Mouse (Mus musculus) adrenal gland, postnatal 25 days (tissue): Measurements from ENCODE around the gene Tdp2. TPM values are rescaled to one million over a fixed set of nuclear protein-coding genes. Genes with fewer than 3 reads are reported as not detected.
A peak's percentile ranks its signal among the peaks of the same experiment; 100 is the strongest.

Source experiments
- DNase-seq: peaks from one replicate; pipeline ENCODE4 v3.0.0; 2021; ENCODE audit warnings: mixed read lengths
- total RNA-seq: library from RNA; stranded (reverse); gene quantifications from 2 replicates; pipeline ENCODE4 v1.2.3, GENCODE M21; 2021

Gene Tdp2
- total RNA-seq, 1 experiment from 2014 or later: 32.5 TPM

DNA sequence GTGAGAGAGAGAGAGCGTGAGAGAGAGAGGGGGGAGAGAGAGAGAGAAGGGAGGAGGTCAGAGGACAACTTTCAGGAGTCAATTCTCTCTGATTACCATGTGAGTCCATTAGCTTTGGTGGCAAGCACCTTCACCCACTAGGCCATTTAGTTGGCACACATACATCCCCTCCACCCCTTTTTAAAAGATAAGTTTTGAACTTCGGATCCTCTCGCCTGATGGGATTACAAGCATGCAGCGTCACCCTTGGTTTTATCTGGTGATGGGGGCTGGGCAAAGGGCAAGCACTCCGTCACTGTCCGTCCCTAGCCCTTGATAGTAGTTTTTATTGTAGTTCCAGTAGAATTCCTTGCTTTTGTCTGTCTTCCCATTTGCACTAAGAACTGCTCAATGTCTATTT, 48.7 kb downstream of the Tdp2 start:
- no peak for DNase-seq

DNA sequence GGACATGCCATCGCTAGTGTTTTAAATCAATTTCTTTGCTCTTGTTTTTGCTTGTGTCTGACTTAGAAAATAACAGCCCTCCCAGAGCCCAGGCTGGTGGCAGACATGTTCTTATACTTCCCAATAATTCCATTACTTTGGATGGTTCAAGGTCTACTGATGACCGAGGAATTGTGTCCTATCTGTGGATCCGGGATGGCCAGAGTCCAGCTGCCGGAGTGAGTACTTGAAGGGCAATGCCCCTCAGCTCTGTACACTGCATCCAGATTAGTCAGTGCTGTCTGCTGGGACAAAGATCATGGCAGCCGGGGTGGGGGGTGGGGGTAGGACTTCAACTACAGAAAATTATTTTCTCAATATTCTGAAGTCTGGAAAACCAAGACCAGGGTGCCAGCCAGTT, 49.2 kb downstream of the Tdp2 start:
- peak; percentile 18 for DNase-seq

DNA sequence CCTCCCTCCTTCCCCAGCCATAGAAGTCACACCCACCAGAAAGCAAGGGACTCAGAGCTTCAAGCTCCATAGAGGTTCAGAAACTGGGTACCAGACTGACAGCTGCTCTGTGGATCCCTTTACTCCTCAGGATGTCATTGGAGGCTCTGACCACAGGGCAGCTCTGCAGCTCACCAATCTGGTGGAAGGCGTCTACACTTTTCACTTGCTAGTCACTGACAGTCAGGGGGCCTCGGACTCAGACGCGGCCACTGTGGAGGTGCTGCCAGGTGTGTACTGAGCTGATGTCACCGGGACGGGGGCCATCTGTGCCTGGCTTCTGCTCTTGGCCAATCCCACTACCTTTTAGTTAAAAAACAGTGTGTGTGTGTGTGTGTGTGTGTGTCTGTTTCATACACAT, 50.9 kb downstream of the Tdp2 start:
- DNase-seq: no peak

DNA sequence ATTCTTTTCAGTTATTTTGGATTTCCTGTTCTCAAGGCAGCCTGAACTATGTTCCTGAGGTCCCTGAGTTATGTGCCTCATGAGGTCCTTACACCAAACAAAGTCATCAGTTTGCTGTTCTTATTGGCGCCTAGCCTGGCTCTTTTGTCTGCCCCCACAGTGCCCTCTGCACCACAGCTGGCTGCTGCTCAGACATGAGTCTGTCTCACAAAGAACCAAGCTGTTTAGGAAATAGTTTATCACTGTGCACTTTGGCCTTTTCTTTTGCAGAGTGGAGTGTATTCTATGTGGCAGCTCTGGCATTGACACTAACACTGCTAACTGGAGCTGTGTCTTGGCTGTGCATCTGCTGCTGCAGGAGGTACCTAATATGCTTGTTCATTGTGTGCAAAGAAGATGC, 58.1 kb downstream of the Tdp2 start:
- DNase-seq: no peak

Other genes with a start within 250 kb of the Tdp2 start
- gene Ripor2, start 249.5 kb upstream of the Tdp2 start, total RNA-seq: 1.9 and 2.5 TPM in 2 replicates
- not detected in 2 replicates for gene Armh2, start 90.4 kb upstream of the Tdp2 start, total RNA-seq
- gene Gmnn, start 69.8 kb upstream of the Tdp2 start, total RNA-seq: 12.5 and 14.5 TPM in 2 replicates
- gene BC005537, start 30.0 kb upstream of the Tdp2 start, total RNA-seq: 204 and 221 TPM in 2 replicates
- 87.2 and 92.5 TPM in 2 replicates for gene Acot13, start 139 bp upstream of the Tdp2 start, total RNA-seq
- gene D130043K22Rik, start 13.5 kb downstream of the Tdp2 start, total RNA-seq: 0.52 and 0.76 TPM in 2 replicates
- gene Aldh5a1, start 106.0 kb downstream of the Tdp2 start, total RNA-seq: 16.7 and 21.9 TPM in 2 replicates
- gene Gpld1, start 111.5 kb downstream of the Tdp2 start, total RNA-seq: 5.6 and 7.9 TPM in 2 replicates
- 79.4 and 86.8 TPM in 2 replicates for gene Mrs2, start 188.7 kb downstream of the Tdp2 start, total RNA-seq
- 0.43 TPM in 1 of 2 replicates, not detected in the other for gene Dcdc2a, start 224.3 kb downstream of the Tdp2 start, total RNA-seq